Mouse (Mus musculus) hindbrain, embryonic 11.5 days (tissue): Measurements from ENCODE around the gene Alg9. TPM values are rescaled to one million over a fixed set of nuclear protein-coding genes. Genes with fewer than 3 reads are reported as not detected.

ENCODE experiments used
- ATAC-seq: fragments of 200-750 bp; cut with Nextera tagmentation; 2 replicates; pipeline ENCODE4 v1.8.0; 2017; ENCODE audit warnings: mild to moderate bottlenecking, moderate TSS enrichment, moderate library complexity; ENCODE audit not compliant: low FRiP score
- DNase-seq: peaks from one replicate; pipeline ENCODE4 v3.0.0-alpha.2; 2015; ENCODE audit warnings: low spot score
- H3K27ac ChIP-seq: fragments of 300-500 bp; sonication (generic); 2 replicates; pipeline ENCODE4 v1.5.1; 2014; ENCODE audit warnings: mild to moderate bottlenecking, low read depth, low read length
- H3K27me3 ChIP-seq: fragments of 300-500 bp; sonication (generic); 2 replicates; pipeline ENCODE4 v1.6.1; 2014; ENCODE audit warnings: mild to moderate bottlenecking, low read length, moderate library complexity, mixed read lengths; ENCODE audit not compliant: control insufficient read depth, insufficient read depth
- H3K36me3 ChIP-seq: fragments of 300-500 bp; sonication (generic); 2 replicates; pipeline ENCODE4 v1.6.1; 2014; ENCODE audit warnings: mild to moderate bottlenecking, low read length, moderate library complexity, mixed read lengths; ENCODE audit not compliant: control insufficient read depth, insufficient read depth
- H3K4me1 ChIP-seq: fragments of 300-500 bp; sonication (generic); replicated peaks from 2 replicates; pipeline ENCODE4 v1.6.1; 2014; ENCODE audit warnings: low read length, mixed read lengths; ENCODE audit not compliant: control insufficient read depth, insufficient read depth
- H3K4me2 ChIP-seq: fragments of 300-500 bp; sonication (generic); replicated peaks from 2 replicates; pipeline ENCODE4 v1.6.1; 2014; ENCODE audit warnings: mild to moderate bottlenecking, low read depth, low read length
- H3K4me3 ChIP-seq: fragments of 300-500 bp; sonication (generic); 2 replicates; pipeline ENCODE4 v1.5.1; 2014; ENCODE audit warnings: low read depth, low read length
- H3K9ac ChIP-seq: fragments of 300-500 bp; sonication (generic); 2 replicates; pipeline ENCODE4 v1.6.1; 2014; ENCODE audit warnings: low read depth, low read length
- H3K9me3 ChIP-seq: fragments of 300-500 bp; sonication (generic); 2 replicates; pipeline ENCODE4 v1.6.1; 2016; ENCODE audit warnings: low read length; ENCODE audit not compliant: control insufficient read depth
- WGBS: fragments of 180-500 bp; shearing (Covaris S2); extraction: QIAGEN DNeasy Blood & Tissue Kit; methylation state at CpG from one replicate; pipeline ENCODE4 v1.1.7; 2014; 5-methylcytosine and 5-hydroxymethylcytosine counted together
- polyA plus RNA-seq: library from polyadenylated mRNA; unstranded; fragments of >200 nt; fragmentation: Nextera tagmentation; extraction: Ambion mirVana; gene quantifications from 2 replicates; pipeline ENCODE4 v1.2.1, GENCODE M21; 2014

Gene Alg9
- polyA plus RNA-seq = 38.3 and 39.3 TPM in 2 replicates

GRCm38 (mm10) chr9:50774991-50775612, at the start of gene Alg9, which contains the start of gene 1110032A03Rik:
TSS of gene Alg9 (plus strand) at chr9:50775019.
TSS of gene 1110032A03Rik (minus strand) at chr9:50775520.
- WGBS = under 1% methylated on average over 41 of the region's 51 CpGs
- Histone ChIP-seq H3K27me3 (no peaks in the 10 kb centered on the region), H3K9me3 (no peaks in the 10 kb centered on the region), H3K4me2 (peak within 1 kb of the TSS; percentile 58), H3K36me3 (no peaks in the 10 kb centered on the region), H3K27ac (peak within 1 kb of the TSS; percentile 43), H3K4me1 (0 out of 2 replicates have a peak, but pooled peaks cover 2% of the 10 kb centered on the region), H3K9ac (peak within 1 kb of the TSS; percentile 71), H3K4me3 (peak within 1 kb of the TSS; percentile 70)
- DNase-seq (peak; percentile 91), ATAC-seq (peak; percentile 88)

GRCm38 (mm10) chr9:50725921-50726590, 48.8 kb upstream of the Alg9 start:
- H3K27me3 ChIP-seq = no peaks in the 10 kb centered on the region
- peak overlapping the region; percentile 79 for H3K9ac ChIP-seq
- no peaks in the 10 kb centered on the region for H3K9me3 ChIP-seq
- 37% methylated on average over 8 of the region's 8 CpGs for WGBS
- H3K4me2 ChIP-seq = peak overlapping the region; percentile 74
- peak overlapping the region; percentile 85 for H3K27ac ChIP-seq
- peak overlapping the region; percentile 51 for H3K4me3 ChIP-seq
- H3K36me3 ChIP-seq = no peaks in the 10 kb centered on the region
- ATAC-seq (no peak), DNase-seq (peak; percentile 31)
- H3K4me1 ChIP-seq = no peaks in the 10 kb centered on the region

DNA sequence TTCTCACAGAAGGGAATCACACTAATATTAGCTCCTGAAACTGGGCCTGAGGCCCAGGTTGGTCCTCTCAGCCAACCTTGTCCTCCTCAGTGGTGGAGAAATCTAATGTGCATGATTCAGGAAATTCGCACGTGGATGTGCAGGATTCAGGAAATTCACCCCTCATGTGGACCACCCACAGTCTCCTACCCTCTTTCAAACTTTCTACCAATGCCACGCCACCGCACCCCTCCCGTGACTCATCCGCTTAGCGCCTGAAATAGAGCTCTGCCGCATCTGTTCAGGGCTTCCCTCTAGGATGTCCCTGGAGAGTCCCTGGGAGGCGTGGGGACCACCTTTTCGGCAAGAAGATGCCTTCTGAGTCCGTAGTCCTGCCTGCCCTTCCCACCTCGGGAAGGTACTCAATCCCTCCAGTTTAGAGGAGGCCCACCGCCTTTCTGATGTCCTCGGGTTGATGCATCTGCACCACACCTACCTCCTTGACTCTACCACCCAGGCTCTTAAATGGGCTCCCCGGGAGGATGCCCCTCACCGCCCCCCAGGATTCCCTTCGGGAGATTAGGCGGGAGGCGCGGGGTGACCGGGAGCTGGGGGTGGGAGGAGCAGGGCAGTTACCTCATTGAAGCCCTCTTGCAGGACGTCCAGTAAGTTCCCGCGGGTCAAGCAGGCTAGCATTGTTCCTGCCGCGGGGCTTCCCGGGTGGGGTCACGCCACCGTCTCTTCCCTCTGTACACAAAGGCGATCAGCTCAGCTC, 47.5 kb upstream of the Alg9 start:
- Histone ChIP-seq H3K4me3 (peak overlapping the region; percentile 51), H3K9ac (peak overlapping the region; percentile 79), H3K4me1 (no peaks in the 10 kb centered on the region), H3K9me3 (no peaks in the 10 kb centered on the region), H3K27me3 (no peaks in the 10 kb centered on the region), H3K36me3 (no peaks in the 10 kb centered on the region), H3K4me2 (peak overlapping the region; percentile 74), H3K27ac (peak overlapping the region; percentile 85)
- DNase-seq (peak; percentile 63), ATAC-seq (no peak)
- WGBS = 4% methylated on average over 30 of the region's 30 CpGs

DNA sequence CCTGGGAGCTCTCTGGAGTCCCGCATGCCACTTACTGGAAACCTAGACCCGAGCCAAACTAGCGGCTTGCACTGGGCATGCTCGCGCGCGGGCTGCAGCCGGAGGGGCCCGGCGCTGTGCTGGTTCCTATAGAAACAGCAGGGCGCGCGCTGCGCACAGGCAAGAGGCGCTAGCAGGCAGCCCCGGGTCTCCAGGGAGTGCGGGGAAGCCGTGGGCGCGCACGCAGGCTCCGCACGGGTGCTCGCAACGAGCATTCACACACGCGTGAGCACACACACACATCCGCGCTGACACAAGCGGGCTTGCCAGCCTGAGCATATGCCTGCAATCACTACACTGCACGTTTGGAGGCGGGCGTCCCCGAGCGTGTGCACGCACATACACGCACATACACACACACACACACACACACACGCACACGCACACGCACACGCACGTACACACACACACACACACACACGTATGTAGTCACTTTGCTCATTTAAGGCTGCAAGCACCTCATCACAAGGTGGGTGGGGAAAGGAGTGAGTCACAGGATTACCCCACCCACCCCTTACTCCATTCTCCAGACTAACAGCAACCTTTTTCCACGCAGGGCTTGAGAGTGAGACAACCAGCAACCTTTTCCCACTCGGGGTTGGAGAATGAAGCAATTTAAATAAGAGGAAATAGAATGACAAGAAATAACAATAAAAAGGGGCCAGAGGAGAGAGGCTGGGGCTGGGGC, 46.7 kb upstream of the Alg9 start:
- ATAC-seq (peak; percentile 92), DNase-seq (peak; percentile 89)
- no peaks in the 10 kb centered on the region for H3K36me3 ChIP-seq
- peak overlapping the region; percentile 79 for H3K9ac ChIP-seq
- H3K4me3 ChIP-seq = peak overlapping the region; percentile 51
- no peaks in the 10 kb centered on the region for H3K9me3 ChIP-seq
- H3K4me1 ChIP-seq = 0 out of 2 replicates have a peak, but pooled peaks cover 4% of the 10 kb centered on the region
- H3K27me3 ChIP-seq = no peaks in the 10 kb centered on the region
- peak overlapping the region; percentile 74 for H3K4me2 ChIP-seq
- peak overlapping the region; percentile 85 for H3K27ac ChIP-seq
- WGBS = under 1% methylated on average over 45 of the region's 45 CpGs

GRCm38 (mm10) chr9:50729600-50729999, 45.2 kb upstream of the Alg9 start:
- Histone ChIP-seq H3K27ac (no peak overlapping the region), H3K4me2 (no peak overlapping the region), H3K4me1 (0 out of 2 replicates have a peak, but pooled peaks cover 7% of the 10 kb centered on the region), H3K27me3 (no peaks in the 10 kb centered on the region), H3K36me3 (no peaks in the 10 kb centered on the region), H3K4me3 (no peak overlapping the region), H3K9ac (no peak overlapping the region), H3K9me3 (no peaks in the 10 kb centered on the region)
- 57% methylated on average over 4 of the region's 4 CpGs for WGBS
- ATAC-seq = no peak
- DNase-seq = no peak

GRCm38 (mm10) chr9:50732560-50732959, 42.3 kb upstream of the Alg9 start:
- H3K36me3 ChIP-seq = no peaks in the 10 kb centered on the region
- H3K9me3 ChIP-seq = no peaks in the 10 kb centered on the region
- H3K27me3 ChIP-seq = no peaks in the 10 kb centered on the region
- H3K9ac ChIP-seq = no peak overlapping the region; the same call in 1 of the 2 replicates
- H3K4me1 ChIP-seq = 0 out of 2 replicates have a peak, but pooled peaks cover 7% of the 10 kb centered on the region
- 11% methylated on average over 4 of the region's 4 CpGs for WGBS
- DNase-seq = peak; percentile 54
- H3K4me3 ChIP-seq = no peak overlapping the region
- H3K4me2 ChIP-seq = no peak overlapping the region
- no peak for ATAC-seq
- peak overlapping the region; percentile 47 for H3K27ac ChIP-seq

DNA sequence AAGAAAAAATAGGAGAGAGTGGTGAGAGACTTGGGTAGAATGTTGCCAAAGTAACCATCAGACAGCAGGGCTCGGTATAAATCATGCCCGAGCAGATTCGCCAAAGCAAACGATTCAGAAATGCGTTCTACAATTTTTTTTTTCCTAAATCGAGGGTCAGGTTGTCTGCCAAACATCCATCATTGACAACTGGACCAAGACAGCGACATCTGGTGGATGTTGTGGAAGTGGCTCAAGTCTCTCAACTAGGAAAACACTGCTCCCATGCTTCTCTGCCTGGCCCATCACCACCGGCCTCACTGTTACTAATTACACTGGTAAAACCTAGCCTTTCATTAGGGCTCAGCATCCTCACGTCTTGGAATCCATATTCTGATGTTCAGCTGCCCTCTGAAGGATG, 39.8 kb upstream of the Alg9 start:
- no peak overlapping the region for H3K4me2 ChIP-seq
- no peak overlapping the region for H3K9ac ChIP-seq
- DNase-seq (peak; percentile 77), ATAC-seq (no peak)
- no peak overlapping the region for H3K27ac ChIP-seq
- H3K9me3 ChIP-seq = no peaks in the 10 kb centered on the region
- no peak overlapping the region for H3K4me3 ChIP-seq
- H3K36me3 ChIP-seq = no peaks in the 10 kb centered on the region
- no peaks in the 10 kb centered on the region for H3K27me3 ChIP-seq
- 8% methylated on average over 9 of the region's 9 CpGs for WGBS
- H3K4me1 ChIP-seq = 0 out of 2 replicates have a peak, but pooled peaks cover 7% of the 10 kb centered on the region
